Mouse (Mus musculus) splenic B cell, adult 2 months (primary cell): ENCODE measurements around the gene Ifnar1.

Experiments
- DNase-seq: peaks from one replicate; pipeline ENCODE4 v3.0.0-alpha.2; 2011; ENCODE audit warnings: low read depth, low spot score
- H3K27me3 ChIP-seq: 2 replicates; pipeline ENCODE4 v1.6.1; 2012; ENCODE audit warnings: mild to moderate bottlenecking, low read length, moderate library complexity, mixed read lengths; ENCODE audit not compliant: control insufficient read depth, poor library complexity, insufficient read depth, severe bottlenecking
- H3K36me3 ChIP-seq: 2 replicates; pipeline ENCODE4 v1.6.1; 2012; ENCODE audit warnings: mild to moderate bottlenecking, low read length, moderate library complexity, mixed read lengths; ENCODE audit not compliant: control insufficient read depth, poor library complexity, insufficient read depth, severe bottlenecking

Gene Ifnar1

GRCm38 (mm10) chr16:91466566-91466965 is 18.5 kb upstream of the Ifnar1 start:
- no peak for DNase-seq
- Histone ChIP-seq H3K36me3 (no peaks in the 10 kb centered on the region), H3K27me3 (no peaks in the 10 kb centered on the region)

- H3K36me3 ChIP-seq, result no peaks in the 10 kb centered on the region
- no peak for DNase-seq
- H3K27me3 ChIP-seq, result no peaks in the 10 kb centered on the region
These were observed 14.6 kb upstream of the Ifnar1 start for GRCm38 (mm10) chr16:91470470-91470869.

- Histone ChIP-seq H3K27me3 (no peaks in the 10 kb centered on the region), H3K36me3 (no peaks in the 10 kb centered on the region)
- no peak for DNase-seq
These were observed 13.6 kb upstream of the Ifnar1 start for GRCm38 (mm10) chr16:91471481-91471880.

DNA sequence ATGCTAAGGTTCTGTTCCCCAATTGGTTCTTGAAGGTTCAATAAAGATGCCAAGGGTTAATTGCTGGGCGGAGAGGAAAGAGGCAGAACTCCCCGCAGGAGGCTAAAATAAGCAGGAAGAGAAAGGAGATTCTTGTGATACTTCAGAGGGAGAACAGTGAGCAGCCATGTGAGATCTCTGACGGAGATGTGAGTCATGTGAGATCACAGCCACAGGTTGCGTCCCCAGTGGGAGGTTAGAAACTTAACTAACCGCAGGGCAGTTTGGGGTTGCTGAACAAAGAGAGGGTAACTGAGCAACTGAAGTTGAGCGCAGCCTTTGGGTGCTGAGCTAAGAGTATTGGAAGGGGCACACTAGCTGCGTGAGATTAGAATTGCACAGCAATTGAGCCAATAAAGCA is 9.3 kb upstream of the Ifnar1 start:
- H3K36me3 ChIP-seq, result no peaks in the 10 kb centered on the region
- peak; percentile 81 for DNase-seq
- no peaks in the 10 kb centered on the region for H3K27me3 ChIP-seq

DNA sequence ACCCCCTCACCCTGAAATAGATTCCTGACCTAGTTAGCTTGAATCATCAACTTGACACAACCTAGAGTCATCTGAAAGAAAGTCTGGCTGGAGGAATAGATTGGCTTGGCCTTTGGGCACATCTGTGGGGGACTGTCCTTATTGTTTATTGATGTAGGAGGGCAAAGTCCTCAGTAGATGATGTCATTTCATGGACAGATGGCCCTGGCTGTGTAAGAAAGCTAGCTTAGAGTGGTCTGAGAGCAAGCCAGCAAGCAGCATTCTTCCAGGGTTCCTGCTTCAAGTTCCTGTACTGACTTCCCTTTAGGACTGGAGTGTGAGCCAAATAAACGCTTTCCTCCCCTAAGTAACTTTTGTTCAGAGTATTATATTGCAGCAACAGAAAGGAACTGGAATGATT is 7.0 kb upstream of the Ifnar1 start:
- no peak for DNase-seq
- no peaks in the 10 kb centered on the region for H3K36me3 ChIP-seq
- H3K27me3 ChIP-seq, result no peaks in the 10 kb centered on the region

GRCm38 (mm10) chr16:91480517-91480916 is 4.5 kb upstream of the Ifnar1 start:
- no peaks in the 10 kb centered on the region for H3K36me3 ChIP-seq
- no peaks in the 10 kb centered on the region for H3K27me3 ChIP-seq
- DNase-seq, result peak; percentile 82

DNA sequence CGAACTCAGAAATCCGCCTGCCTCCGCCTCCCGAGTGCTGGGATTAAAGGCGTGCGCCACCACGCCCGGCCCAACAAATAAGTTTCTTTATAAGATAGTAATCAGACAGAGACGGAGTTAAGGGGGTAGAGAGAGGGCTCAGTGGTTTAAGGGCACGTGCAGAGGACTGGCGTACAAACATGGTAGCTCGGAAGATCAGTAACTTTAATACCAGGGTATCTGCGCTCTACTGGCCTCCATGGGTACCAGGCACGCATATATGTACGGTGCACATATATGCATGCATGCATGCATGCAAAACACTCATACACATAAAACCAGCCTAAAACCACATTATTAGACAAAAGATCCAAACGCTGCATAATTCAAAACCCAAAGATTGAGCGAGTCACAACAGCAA is 651 bp upstream of the Ifnar1 start:
- Histone ChIP-seq H3K36me3 (no peaks in the 10 kb centered on the region; the same call in 1 of the 2 replicates), H3K27me3 (no peaks in the 10 kb centered on the region)
- DNase-seq, result no peak

DNA sequence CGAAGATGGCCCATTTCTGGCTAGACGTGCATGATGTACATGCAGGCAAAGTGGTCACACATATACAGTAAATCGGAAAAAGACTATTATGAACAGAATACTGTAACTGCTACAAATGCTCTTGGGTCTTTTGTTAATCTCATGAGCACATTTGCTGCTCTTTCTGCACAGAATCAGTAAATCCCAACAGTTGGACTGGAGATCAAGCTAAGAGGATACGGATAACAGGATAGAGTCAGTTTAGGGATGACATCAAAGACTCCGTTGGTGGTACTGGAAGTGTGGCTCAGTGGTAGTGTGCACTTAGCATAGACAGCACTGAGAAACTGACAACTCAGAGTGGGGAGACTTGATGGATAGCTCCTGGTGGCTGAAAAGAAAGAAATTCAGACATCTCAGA is 803 bp downstream of the Ifnar1 start:
- Histone ChIP-seq H3K36me3 (peaks cover 3% of the 10 kb centered on the region), H3K27me3 (no peaks in the 10 kb centered on the region)
- peak; percentile 24 for DNase-seq

GRCm38 (mm10) chr16:91488066-91488465 is 3.0 kb downstream of the Ifnar1 start:
- no peak for DNase-seq
- Histone ChIP-seq H3K36me3 (peaks cover 15% of the 10 kb centered on the region), H3K27me3 (no peaks in the 10 kb centered on the region)

GRCm38 (mm10) chr16:91490897-91491296 is 5.9 kb downstream of the Ifnar1 start:
- no peak for DNase-seq
- peaks cover 32% of the 10 kb centered on the region for H3K36me3 ChIP-seq
- no peaks in the 10 kb centered on the region for H3K27me3 ChIP-seq

DNA sequence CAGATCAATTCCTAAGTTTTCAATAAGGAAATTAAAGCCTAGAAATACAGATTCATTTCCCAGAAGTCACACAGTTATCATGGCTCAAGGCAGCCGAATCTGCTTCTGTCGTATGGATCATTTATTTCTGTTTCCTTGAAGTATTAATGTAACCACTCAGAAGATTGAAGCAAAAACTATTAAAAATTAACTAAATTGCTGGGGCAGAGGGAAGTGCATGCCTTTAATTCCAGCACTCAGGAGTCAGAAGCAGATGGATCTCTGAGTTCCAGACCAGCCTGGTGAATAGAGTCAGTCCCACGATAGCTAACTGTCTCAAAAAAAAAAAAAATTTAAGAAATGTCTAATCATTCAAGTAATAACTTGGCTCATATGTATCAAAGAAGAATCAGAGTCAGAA is 6.4 kb downstream of the Ifnar1 start:
- no peak for DNase-seq
- H3K36me3 ChIP-seq, result peaks cover 32% of the 10 kb centered on the region
- H3K27me3 ChIP-seq, result no peaks in the 10 kb centered on the region

DNA sequence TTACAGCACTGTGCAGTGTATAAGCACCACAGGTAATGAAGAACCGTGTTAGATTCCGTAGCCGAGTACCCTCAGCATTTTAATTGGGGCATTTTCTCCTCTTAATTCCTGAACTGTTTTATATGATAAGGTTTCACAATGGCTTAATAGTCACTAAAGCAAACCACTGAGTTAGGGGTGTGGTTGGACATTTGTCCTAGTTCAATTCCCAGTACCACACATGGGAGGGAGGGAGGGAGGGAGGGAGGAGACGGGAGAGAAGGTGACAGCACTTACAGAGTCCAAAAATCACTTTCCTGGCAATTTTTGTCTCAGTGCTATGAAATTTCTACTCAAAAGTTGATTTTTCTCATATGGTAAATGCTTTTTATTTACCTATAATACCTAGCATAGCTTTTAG is 10.5 kb downstream of the Ifnar1 start:
- no peak for DNase-seq
- Histone ChIP-seq H3K27me3 (no peaks in the 10 kb centered on the region), H3K36me3 (peaks cover 31% of the 10 kb centered on the region)

DNA sequence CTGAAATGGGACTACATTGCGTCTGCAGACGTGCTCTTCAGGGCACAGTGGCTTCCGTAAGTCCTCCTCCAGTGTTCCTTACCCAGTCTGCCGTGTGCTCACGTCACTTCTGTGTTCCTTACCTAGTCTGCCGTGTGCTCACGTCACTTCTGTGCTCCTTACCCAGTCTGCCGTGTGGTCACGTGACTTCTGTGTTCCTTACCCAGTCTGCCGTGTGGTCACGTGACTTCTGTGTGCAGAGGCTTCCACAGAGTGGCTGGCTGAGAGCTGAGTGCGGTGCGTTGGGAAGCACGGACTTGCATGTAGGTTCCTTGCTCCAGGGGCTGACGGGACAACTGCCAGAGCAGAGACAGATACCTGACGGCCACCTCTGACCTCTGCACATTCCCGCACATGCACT is 11.2 kb downstream of the Ifnar1 start:
- DNase-seq, result no peak
- Histone ChIP-seq H3K27me3 (no peaks in the 10 kb centered on the region), H3K36me3 (peaks cover 30% of the 10 kb centered on the region)

DNA sequence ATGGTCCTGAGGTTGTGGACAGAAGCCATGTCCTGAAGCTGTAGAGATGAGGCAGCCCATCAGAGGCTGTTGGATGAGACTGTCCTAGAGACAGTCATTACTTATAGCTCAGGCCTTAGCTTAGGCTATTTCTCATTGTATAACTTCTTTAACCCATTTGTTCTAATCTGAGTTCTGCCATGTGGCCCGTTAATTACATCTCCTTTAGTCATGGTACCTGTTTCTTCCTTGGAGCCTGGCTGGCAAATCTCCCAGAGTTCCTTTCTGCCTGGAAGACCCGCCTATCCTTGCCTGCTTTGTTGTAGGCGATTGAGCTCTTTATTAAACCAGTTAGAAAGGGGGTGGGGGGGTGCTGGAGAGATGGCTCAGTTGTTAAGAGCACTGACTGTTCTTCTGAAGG is 11.7 kb downstream of the Ifnar1 start:
- no peak for DNase-seq
- Histone ChIP-seq H3K36me3 (peaks cover 25% of the 10 kb centered on the region), H3K27me3 (no peaks in the 10 kb centered on the region)

GRCm38 (mm10) chr16:91498041-91498440 is 13.0 kb downstream of the Ifnar1 start:
- no peak for DNase-seq
- peaks cover 19% of the 10 kb centered on the region for H3K36me3 ChIP-seq
- H3K27me3 ChIP-seq, result no peaks in the 10 kb centered on the region

DNA sequence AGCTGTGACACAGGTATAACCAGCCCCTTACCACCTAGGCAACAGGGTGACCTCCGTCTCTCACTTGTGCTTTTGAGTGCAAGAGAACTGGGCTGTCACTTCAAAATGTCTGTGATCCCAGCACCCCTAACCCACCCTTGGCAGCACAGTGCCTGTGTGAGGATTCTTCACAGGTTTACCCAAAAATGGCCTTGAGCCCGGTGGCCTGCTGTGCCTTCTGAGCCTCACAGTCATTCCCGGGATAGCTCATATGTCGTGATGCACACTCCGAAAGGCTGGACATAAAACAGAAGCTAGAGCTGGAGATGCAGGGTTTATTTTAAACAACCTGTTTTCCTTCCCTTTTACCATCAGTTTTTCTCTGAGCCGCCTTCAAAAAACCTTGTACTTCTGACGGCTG is 19.7 kb downstream of the Ifnar1 start:
- DNase-seq, result no peak
- peaks cover 13% of the 10 kb centered on the region for H3K36me3 ChIP-seq
- no peaks in the 10 kb centered on the region for H3K27me3 ChIP-seq
